Mouse (Mus musculus) gastrocnemius, postnatal 25 days (tissue): ENCODE results near the gene Obscn. TPM values are rescaled to one million over a fixed set of nuclear protein-coding genes. Genes with fewer than 3 reads are reported as not detected.
A peak's percentile ranks its signal among the peaks of the same experiment; 100 is the strongest.

Experiments used
- DNase-seq: peaks from one replicate; pipeline ENCODE4 v3.0.0; 2022
- total RNA-seq, 2 experiments: library from RNA; stranded (reverse); gene quantifications; 1 replicate in 1 of 2; 2 replicates in 1 of 2; pipeline ENCODE4 v1.2.3; 2021

Gene Obscn
- total RNA-seq, 2 experiments from 2014 or later, result 1,440 to 1,520 TPM

- DNase-seq, result no peak
These were observed 152.4 kb downstream of the Obscn start for GRCm38 (mm10) chr11:58983691-58984341.

- no peak for DNase-seq
These were observed 153.6 kb downstream of the Obscn start for GRCm38 (mm10) chr11:58982471-58983097.

- peak; percentile 87 for DNase-seq
These were observed 154.4 kb downstream of the Obscn start for GRCm38 (mm10) chr11:58981541-58982447.

GRCm38 (mm10) chr11:58980381-58980990 is 155.7 kb downstream of the Obscn start:
- no peak for DNase-seq

GRCm38 (mm10) chr11:58979661-58980060 is 156.5 kb downstream of the Obscn start:
- DNase-seq, result peak; percentile 58

- no peak for DNase-seq
These were observed 157.0 kb downstream of the Obscn start for GRCm38 (mm10) chr11:58979183-58979582.

- no peak for DNase-seq
These were observed 157.5 kb downstream of the Obscn start for GRCm38 (mm10) chr11:58978706-58979030.

GRCm38 (mm10) chr11:58978027-58978705 is 158.0 kb downstream of the Obscn start, which contains the start of gene Trim11:
TSS of gene Trim11 (plus strand) at chr11:58978093.
- DNase-seq, result peak; percentile 56

GRCm38 (mm10) chr11:58977607-58978026 is 158.6 kb downstream of the Obscn start:
- no peak for DNase-seq

- DNase-seq, result no peak
These were observed 159.1 kb downstream of the Obscn start for GRCm38 (mm10) chr11:58977150-58977549.

- DNase-seq, result no peak
These were observed 161.8 kb downstream of the Obscn start for GRCm38 (mm10) chr11:58974414-58974813.

- DNase-seq, result no peak
These were observed 164.4 kb downstream of the Obscn start for GRCm38 (mm10) chr11:58971796-58972195.

GRCm38 (mm10) chr11:58970831-58971530 is 165.2 kb downstream of the Obscn start:
- DNase-seq, result no peak

- no peak for DNase-seq
These were observed 166.5 kb downstream of the Obscn start for GRCm38 (mm10) chr11:58969659-58970058.

- no peak for DNase-seq
These were observed 167.2 kb downstream of the Obscn start for GRCm38 (mm10) chr11:58969027-58969426.

GRCm38 (mm10) chr11:58968551-58968950 is 167.7 kb downstream of the Obscn start:
- no peak for DNase-seq

GRCm38 (mm10) chr11:58967346-58967745 is 168.9 kb downstream of the Obscn start:
- no peak for DNase-seq

- DNase-seq, result no peak
These were observed 171.0 kb downstream of the Obscn start for GRCm38 (mm10) chr11:58965001-58965760.

- DNase-seq, result no peak
These were observed 172.0 kb downstream of the Obscn start for GRCm38 (mm10) chr11:58964216-58964615.

GRCm38 (mm10) chr11:58963543-58963942 is 172.7 kb downstream of the Obscn start:
- DNase-seq, result no peak
